Mouse (Mus musculus) frontal cortex, postnatal 10 days (tissue): ENCODE data around the gene Cxcl3.
"Not testable (repeated sequence)": the region's sequence is repeated elsewhere in the genome, so short reads cannot be mapped to it uniquely, and the experiment has no call there.

Experiments
- DNase-seq, 2 experiments: peaks; one replicate each; pipeline ENCODE4 v3.0.0; 2022; ENCODE audit warnings: low spot score in 2 of 2, mixed read lengths in 1 of 2

Gene Cxcl3

GRCm38 (mm10) chr5:90790074-90790502 lies 4.2 kb downstream of the Cxcl3 start:
- DNase-seq = no peak

- no peak for DNase-seq
These were observed 8.3 kb downstream of the Cxcl3 start, which contains the start of gene Cxcl15 for GRCm38 (mm10) chr5:90794195-90794625. TSS of gene Cxcl15 (plus strand) at chr5:90794534.

- not testable (repeated sequence) for DNase-seq
These were observed 9.5 kb downstream of the Cxcl3 start for GRCm38 (mm10) chr5:90795392-90795791.

GRCm38 (mm10) chr5:90804574-90804973 lies 18.7 kb downstream of the Cxcl3 start:
- no peak for DNase-seq

- no peak for DNase-seq
These were observed 20.1 kb downstream of the Cxcl3 start for GRCm38 (mm10) chr5:90806050-90806449.

GRCm38 (mm10) chr5:90807176-90807950 lies 21.5 kb downstream of the Cxcl3 start:
- DNase-seq = no peak

GRCm38 (mm10) chr5:90819756-90820155 lies 33.9 kb downstream of the Cxcl3 start:
- no peak for DNase-seq

GRCm38 (mm10) chr5:90832145-90832767 lies 46.4 kb downstream of the Cxcl3 start:
- no peak for DNase-seq

- no peak for DNase-seq
These were observed 47.0 kb downstream of the Cxcl3 start for GRCm38 (mm10) chr5:90832768-90833388.

GRCm38 (mm10) chr5:90834436-90834835 lies 48.5 kb downstream of the Cxcl3 start:
- DNase-seq = no peak

- no peak for DNase-seq
These were observed 52.7 kb downstream of the Cxcl3 start for GRCm38 (mm10) chr5:90838582-90838981.
